Mouse (Mus musculus) frontal cortex, postnatal 14 days (tissue): Measurements from ENCODE around the gene Pnpla1.

Experiments used
- DNase-seq, 2 experiments: peaks; one replicate each; pipeline ENCODE4 v3.0.0; 2022; ENCODE audit warnings: low spot score in 2 of 2

Pnpla1 gene

DNA sequence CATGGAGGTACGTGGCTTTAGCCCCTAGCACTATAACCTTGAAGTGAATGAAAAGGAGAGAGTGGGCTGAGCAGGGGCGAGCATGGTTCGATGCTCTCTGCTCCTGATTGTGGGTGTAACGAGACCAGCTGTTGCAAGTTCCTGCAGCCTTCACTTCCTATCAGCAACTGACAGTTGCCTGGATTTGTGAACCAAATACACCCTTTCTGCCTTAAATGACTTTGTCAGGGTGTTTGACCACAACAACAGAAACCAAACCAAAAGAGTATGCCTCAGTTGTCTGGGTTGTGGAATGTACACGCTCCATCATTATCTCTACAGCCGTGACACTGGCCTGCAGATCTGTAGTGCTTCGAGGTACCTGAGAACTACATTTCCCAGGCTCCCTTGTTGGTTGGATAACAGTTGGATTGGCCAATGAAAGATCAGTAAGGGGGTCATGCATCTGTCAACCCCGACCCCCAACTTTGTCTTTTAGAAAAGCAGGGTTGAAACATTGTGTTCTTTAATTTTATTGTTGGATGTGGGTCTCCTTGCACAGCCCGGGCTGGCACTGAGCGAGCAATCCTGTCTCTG, 25.8 kb downstream of the Pnpla1 start:
- DNase-seq = no peak

DNA sequence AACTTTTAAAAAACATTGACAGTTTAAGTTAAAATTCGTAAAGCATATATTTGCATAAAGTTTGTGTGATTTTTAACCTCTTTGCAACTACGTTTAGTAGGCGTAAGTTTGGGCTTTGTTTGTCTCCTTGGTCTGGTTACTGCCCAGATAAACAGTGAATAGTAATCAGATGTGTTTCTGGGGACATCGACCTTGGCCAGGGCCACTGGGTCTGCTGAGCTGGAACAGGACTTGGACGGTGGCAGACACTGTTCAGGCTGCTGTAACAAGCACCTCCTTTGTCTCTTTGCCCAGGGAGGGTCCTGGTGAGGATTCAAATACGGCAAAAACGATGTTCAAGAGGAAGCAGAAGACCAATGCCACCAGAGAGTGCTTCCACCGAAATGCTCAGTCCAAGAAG, 27.0 kb downstream of the Pnpla1 start:
- DNase-seq = no peak

DNA sequence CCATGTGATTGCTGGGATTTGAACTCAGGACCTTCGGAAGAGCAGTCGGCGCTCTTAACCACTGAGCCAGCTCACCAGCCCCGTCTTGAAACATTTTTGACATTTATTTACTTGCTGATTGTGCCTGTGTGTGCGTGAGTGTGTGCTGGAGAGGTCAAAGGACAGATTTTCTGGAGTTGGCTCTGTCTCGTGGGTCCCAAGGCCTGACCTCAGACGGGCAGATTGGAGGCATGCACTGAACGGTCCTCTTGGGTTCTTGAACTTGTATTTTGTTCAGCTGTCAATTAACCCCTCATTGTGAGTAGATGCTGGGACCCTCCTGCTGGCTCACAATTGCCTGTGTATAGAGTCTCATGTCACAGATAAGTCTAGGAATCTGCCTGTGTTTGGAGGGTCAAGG, 28.1 kb downstream of the Pnpla1 start:
- no peak for DNase-seq

DNA sequence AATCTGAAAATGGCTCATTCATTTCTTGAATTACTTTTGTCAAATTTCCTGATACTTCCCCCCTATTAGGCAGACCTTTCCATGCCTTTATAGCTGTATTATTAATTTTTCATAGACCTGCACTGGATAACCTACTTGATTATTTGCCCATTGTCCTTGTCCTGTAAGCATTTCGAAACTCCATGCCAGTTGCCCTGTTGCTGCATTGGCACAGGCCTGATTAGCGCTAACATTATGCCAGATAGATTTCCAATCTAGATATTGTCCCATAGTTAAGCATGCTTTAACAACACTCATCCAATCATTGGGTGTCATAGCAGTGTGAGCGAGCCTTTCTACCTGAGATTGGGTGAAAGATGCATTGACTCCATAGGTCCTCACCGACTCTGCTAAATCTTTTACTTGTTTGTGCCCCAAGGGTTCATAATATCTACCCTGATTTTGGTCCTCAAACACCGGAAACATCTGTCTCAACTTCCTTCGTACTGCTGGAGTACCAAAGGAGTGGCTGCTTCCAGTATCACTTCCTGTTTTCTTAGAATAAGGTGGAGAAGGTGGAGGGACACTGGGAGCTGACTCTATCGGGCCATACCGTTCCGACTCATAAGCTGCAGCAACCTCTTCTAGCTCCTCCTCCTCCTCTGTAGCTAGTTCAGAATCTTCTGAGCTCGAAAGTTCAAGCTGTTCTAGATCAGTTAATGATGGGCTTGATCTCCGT, 36.0 kb downstream of the Pnpla1 start:
- no peak for DNase-seq

DNA sequence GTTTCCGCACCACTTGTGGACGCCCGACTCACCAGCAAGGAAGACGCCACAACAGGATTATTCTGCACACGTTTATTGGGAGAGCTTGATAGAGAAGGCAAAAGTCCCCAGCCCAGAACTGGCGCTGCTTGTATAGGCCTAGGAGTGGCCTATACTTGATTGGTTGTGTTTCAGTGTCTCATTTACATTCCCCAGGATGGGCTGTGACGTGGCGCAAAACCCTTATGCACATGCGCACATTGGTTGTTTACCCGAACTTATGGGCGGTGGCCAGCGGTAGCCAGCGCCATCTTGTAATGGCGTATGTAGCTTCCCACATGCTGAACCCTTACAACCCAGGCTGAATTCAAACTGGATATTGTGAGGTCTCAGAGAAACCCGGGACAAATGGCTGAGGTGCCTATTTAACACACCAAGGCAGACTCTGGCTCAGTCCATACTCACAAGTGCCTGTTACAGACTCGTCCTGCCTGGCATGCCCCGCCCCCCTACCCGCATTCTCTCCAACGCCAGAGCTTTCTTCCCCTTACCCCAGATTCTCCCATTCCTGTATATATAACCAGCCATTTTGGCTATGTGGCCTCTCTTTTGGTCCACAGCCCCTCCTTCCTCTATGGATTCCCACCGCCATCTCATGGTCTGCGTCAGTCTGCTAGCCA, 37.1 kb downstream of the Pnpla1 start:
- DNase-seq = no peak

DNA sequence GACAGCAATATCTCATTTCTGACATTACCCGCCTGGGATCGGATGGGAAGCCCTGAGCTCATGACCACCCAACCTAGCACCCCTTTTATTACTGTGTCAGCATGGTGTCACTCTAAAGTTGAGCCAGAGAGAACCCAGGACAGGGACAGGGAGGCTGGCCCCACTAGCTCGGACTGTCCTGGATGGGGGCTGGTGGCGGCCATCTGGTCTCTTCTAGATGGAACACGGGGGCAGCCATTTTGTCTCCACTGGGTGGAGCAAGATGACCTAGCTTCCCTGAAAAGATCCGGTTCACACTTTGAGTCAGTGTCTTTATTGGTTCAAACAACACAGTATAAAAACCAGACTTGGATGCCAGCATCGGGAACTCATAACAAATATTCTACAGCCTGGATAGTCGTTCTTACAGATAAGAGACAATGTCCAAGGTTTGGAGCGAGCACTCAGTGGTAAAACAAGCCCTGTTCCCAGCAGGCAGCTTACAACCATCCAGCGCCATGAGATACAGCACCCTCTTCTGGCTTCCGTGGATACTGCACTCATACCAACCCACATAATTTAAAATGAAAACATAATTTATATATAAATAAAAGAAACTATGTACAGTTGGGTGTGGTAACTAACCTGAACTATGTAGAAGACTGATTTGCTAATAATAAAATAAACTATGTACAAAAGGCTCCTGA, 38.0 kb downstream of the Pnpla1 start:
- DNase-seq = no peak

DNA sequence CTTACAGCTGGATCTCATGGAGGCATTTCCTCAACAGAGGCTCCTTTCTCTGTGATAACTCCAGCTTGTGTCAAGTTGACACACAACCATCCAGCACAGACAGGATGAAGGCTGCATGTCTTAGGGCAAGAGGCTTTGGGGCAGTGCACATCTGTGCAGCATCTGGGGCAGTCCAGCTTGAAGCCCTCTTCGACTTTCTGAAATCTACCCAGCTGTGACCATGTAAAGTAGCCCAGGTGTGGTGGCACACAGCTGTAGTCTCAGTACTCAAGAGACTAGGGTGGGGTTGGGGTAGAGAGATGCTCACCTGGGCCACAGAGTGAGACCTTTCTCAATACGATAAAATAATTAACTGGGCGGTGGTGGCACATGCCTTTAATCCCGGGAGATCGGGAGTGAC, 39.6 kb downstream of the Pnpla1 start:
- DNase-seq = no peak

DNA sequence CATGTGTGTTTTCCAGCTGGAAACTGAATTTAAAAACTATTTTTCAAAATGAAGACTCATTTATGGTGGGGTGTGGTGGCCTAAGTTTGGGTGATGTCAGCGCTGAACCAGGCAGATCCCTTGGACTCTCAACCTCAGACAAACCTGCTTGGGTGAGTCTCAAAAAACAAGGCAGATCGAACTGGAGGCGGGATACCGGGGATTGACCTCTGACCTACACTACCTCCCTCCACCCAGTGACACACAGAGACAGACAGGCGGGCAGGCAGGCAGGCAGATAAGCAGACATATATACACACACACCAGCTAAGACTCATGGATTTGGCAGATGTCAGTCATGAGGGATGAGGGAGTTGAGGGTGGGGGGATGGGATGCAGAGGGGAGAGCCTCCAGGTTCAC, 40.0 kb downstream of the Pnpla1 start:
- no peak for DNase-seq

DNA sequence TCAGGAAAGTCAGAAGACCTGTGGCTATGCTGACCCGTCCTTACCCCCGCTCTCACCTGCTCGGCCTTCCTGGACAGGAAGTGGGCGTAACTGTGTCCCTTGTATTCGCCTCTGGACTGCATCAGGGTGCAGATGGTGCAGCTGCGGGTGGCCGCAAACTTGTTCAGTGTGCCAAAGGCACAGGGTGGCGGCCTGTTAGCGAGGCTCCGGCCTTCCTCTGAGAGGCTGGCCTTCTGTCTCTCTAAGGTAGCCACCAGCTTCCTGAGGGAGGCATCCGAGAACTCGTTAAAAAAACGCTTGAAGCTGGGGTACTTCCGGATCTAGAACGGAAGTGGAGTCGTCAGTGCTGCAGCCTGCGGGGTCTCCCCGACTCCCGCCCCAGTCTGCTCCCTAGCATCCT, 41.2 kb downstream of the Pnpla1 start:
- DNase-seq = no peak

DNA sequence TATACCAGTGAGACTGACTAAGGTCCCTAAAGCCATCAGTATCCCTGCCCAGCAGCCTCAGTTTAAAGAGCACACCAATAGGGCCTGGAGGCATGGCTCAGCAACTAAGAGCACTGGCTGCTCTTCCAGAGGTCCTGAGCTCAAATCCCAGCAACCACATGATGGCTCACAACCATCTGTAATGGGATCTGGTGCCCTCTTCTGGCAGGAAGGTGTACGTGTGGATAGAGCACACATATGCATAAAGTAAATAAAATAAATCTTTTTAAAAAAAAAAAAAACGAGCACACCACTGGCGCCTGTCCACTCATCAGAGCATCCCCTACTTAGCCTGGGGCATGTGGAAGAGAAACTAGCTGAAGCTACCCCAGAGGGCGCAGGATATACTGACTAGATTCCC, 43.3 kb downstream of the Pnpla1 start:
- DNase-seq = no peak

DNA sequence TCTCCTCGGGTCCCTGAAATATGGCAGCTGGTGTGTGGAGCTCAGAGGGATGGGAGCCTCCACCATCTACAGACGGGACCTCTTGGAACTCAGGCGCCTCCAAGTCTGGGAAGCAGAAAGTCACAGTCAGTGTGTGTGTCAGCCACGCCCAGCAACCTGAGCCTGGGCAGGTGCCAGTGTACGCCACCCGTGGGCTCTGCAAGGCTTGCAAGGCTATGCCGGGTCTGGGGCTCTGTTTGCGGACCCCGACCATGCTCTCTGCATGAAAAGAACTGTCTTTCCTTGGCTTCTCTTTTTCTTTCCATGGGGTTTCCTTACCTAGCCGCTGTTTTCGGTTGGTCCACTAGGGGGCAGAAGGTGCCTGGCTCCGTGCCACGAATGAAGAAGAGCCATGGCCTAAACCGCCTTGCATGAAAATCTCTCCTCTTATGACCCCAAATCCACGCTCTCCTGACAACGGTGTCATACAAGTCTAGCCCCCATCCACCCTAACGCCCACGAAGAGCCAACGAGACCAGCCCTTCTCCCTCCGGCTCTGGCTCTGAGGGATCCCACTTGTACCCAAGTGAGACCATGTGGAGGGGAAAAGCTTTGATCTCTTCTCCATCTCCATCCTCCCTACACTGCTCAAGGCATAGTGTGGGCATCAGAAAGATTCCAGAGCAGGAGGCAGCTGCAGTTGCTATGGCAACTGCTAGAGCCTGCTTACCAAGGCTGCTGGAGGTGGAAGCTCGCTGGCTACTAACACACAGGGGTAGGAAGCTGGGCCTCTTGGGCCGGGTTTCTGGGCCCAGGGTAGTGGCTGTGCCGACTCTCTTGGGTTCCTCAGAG, 46.5 kb downstream of the Pnpla1 start:
- DNase-seq = peak; percentile 57 to 67

DNA sequence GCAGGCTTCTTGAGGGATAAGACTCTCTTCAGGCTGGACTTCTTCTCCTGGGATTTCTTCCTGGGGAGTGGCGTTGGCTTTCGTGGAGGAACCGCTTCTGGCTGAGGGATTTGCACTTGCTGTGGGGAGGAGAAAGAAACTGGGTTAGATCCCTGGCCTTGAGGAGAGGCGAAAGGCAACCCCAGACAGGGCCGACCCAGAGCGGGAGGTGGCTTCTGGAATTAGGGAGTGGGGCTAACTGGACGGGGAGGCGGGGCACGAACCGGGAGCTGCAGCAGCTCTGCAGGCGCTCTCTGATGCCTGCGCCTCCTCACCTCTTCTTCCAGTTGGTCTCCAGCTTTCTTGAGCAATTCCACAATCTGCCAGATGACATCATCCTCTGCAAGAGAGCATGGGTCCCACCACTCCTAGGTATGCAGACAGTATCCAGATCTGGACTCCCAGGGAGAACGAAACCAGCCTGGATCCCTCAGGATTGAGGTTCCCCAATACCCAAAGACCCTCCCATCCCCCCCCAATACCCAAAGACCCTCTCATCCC, 47.2 kb downstream of the Pnpla1 start:
- DNase-seq = no peak

DNA sequence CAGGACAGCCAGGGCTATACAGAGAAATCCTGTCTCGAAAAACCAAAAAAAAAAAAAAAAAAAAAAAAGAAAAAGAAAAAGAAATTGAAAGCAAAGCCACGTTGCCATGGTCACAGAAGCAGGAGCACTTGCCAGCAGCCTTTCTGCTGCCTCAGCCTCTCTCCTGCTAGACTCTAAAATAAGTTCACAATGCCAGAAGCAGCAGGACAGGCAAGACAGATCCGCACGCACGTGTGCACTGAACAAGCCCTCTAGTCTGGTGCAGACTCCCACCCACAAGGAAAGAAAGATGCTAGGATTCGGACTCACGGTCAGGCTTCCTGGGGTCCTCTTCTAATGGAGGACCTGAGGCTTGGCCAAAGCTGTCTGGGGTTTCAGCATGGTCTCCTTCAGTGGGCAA, 49.7 kb downstream of the Pnpla1 start:
- DNase-seq = peak; percentile 26 to 54

DNA sequence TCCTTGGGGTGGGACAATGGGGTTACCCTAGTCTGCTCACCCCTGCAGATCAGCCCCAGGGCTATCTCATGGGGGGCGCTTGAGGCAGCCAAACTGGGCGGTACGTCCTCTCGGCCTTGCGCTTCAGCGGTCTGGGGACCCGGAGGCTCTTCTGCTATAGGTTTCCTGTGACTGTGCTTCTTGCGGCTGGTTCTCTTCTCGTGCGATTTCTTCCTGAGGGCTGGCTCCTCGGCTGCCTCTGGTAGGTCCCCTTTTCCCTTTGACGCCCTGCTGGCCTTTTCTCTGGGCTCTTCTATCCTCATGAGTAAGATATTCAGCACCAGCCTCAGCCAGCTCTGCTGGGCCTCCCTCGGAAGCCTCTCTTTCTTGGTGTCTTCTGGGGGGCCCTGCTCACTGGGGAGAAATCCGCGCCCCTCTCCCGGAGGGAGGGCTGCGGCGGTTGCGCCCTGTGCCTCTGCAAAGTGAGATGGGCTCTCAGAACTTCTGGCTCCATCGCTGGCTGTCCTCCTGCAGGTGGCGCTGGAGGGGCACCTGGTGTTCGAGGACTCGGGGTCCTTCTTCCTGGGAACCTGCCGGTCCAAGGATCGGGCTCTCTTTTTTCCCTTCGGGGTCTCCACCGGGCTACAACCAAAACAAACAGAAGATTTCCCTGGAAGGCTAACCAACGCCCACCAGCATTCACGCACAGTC, 51.2 kb downstream of the Pnpla1 start:
- peak in 1 of 2 experiments; percentile 44 for DNase-seq

DNA sequence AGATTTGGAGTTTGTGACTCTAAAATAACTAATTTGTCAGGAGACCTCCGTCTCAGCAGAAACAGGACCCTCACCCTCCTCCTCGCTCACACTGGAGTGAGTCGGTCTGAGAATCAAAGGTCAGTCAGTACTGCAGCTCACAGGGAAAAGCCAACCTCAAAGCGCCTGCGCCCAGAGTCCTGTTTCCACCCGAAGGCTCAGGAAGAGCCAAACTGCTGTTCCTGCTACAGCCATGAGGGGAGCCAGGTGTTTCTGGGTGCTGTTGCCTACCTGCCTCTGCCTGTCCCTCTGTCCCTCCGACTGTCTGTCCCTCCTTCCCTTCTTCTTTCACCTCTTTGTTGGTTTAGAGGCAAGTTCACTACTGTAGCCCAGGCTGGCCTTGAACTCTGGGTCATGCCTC, 51.9 kb downstream of the Pnpla1 start:
- no peak for DNase-seq

DNA sequence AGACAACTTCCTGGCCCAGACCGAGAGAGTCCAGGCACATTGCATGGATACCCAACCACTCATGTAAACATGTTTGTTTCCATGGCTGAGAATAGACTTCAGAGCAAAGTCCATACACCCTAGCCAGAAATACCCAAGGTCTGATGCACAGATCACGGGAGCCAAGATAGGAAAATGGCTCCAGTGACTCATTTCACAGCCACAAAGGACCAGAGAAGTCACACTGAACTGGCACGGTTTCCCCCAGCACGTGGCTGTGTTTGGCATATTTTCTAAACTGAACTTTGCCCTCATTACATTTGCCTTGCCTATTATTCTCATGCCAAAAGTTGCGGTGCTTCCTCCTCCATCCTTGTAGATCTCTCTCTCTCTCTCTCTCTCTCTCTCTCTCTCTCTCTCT, 55.0 kb downstream of the Pnpla1 start:
- DNase-seq = no peak

DNA sequence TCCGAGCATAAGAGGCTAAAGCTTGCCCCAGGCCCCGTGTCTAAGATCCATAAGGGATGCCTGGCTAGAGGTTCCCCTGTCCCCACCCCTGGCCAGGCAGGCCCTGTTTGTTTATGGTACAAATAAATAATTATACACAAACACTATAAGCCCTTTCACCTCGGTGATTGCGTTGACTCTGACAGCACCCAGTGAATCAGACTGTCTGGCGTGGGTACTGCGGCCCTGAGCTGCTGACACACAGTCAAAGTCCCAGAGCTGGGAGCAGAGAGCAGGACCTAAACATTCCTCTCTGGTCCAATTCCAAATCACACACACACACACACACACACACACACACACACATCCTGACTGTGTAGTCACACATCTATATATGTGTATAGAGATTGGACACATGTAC, 55.7 kb downstream of the Pnpla1 start:
- DNase-seq = no peak

DNA sequence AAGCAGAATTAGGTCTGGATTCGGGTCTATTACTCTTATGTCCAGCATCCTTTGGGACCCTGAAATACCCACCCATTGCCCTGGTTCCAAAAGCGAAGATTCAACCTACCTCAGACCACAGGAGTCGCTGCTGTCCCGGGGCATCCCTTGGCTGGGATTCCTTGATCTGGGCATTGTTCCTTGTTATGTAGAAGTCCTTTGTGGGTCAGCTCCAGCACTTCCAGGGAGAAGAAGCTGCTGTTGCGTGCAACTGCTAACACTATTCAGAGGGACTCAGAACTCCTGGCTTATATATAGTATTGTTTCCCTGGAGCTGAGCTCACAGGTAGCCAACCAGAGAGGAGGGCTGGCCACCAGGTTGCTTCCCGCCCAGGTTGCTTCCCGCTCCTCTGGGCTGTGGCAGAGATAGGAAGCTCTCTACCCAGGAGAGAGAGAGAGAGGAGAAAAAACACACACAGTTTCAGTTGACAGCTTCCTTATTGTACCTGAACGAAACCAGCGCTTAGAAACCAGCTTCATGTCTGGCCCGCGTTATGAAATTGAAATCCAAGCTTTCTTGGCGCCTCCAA, 56.9 kb downstream of the Pnpla1 start, which contains the start of gene 4930539E08Rik:
4930539E08Rik (minus strand) TSS at position 265 of the 569 bp plus-strand sequence.
- DNase-seq = no peak

DNA sequence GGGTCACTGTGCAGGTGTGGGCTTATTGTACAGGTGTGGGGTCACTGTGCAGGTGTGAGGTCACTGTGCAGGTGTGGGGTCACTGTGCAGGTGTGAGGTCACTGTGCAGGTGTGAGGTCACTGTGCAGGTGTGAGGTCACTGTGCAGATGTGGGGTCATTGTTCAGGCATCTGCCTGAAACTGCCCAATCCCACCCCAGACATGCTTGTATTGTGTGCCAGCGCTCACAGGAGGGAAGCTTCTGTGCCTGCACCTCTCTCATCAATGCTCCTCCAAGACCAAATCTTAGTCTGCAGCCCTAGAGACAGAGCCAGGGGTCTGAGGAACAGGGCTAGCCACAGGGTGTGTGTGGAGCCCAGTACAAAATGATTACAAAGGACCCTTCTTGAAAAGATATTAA, 58.3 kb downstream of the Pnpla1 start:
- DNase-seq = no peak

DNA sequence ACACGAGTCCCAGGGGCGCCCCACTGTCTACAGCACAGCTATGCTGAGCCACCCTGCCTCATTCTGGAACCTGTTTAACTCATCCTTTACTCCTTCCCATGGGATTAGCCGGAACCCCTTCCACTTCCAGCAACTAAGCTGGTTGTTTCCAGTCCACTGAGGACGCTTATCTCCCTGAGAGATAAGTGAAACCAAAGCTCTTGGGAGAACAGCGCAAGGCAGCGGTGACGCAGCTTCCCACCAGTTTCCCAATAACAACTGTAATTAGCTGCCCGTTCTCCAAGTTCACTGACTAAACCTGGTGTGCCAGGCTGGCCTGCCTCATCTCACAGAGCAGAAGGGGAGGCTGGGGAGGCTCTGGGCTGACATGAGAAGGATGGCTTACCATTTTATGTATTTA, 62.9 kb downstream of the Pnpla1 start:
- DNase-seq = no peak

DNA sequence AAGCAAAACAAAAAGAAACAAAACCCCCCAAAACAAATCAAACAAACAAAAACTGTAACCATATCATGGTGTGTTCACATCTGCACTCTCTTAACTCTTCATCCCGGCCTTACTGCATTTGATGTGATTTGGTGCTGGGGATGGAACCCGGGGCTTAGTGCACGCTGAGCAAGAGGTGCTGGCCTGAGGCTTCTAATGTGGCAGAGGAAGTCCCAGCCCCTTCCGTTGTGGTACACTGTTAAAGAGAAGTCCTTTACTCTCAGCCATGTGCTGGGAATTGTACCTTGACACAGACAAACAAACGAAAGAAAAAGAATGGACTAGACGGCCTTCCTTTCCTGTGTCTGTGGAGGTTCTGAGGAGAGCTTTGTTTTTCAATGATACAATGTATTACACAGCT, 63.9 kb downstream of the Pnpla1 start:
- no peak for DNase-seq
